Mouse (Mus musculus) olfactory bulb, adult 2 months (tissue): Measurements from ENCODE around the gene Hoxb6.

Experiments
- CTCF ChIP-seq: fragments of 200-500 bp; IDR thresholded peaks from 2 replicates; pipeline ENCODE4 v1.5.1; 2012; ENCODE audit warnings: low read depth, mild to moderate bottlenecking, low read length, moderate library complexity; ENCODE audit not compliant: insufficient read depth
- POLR2A ChIP-seq: fragments of 200-500 bp; IDR thresholded peaks from 2 replicates; pipeline ENCODE4 v1.6.1; 2012; ENCODE audit warnings: mild to moderate bottlenecking, low read depth, low read length, moderate library complexity; ENCODE audit not compliant: insufficient read depth

DNA sequence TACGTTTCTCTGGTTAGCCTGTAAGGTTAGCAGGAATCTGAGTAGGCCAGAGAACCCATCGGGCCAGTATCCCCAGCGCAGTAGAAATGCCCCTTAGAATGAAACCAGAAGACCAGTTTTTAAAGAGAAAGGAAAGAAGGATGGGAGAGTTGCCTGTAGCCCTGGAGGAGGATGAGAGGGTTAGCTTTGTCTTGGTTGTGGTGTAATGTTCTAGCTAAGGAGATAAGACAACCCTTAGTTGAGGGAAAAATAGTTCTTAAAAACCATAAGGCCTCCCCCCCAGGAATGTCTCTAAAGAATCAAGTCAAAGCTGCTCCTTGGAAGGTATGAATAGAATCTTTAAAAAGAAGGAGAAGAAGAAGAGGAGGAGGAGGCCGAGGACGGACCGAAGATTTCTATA, 30.5 kb downstream of the Hoxb6 start:
- TF ChIP-seq POLR2A (no peak), CTCF (no peak)
